Mouse (Mus musculus): Measurements from ENCODE around the gene Btbd3.

Gene Btbd3

GRCm38 (mm10) chr2:138374556-138374955, 118.2 kb downstream of the Btbd3 start:
- in situ Hi-C loops (cut with MboI; ENCODE audit: unreplicated experiment in 2 of 2) = no loop called here

DNA sequence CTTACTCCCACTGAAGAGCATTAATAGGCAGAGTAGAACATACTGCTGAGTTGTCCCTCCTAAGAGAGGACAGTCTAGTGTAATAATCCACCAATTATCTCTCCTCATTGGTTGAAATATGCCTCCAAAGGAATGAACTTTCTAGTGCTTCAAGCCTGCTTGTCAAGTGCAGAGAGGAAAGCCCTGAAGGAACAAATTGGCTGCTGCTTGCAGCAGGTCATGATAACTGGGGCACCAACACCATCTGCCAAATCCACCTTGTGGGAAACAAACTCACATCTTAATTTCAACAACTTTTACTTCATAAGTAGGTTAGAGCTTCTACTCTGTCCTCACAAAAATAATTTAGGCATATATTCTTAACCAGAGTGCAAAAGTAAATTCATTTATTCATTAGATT, 122.5 kb downstream of the Btbd3 start:
- in situ Hi-C loops (cut with MboI; ENCODE audit: unreplicated experiment in 2 of 2) = no loop called here

GRCm38 (mm10) chr2:138384762-138385161, 128.4 kb downstream of the Btbd3 start:
- in situ Hi-C loops (cut with MboI; ENCODE audit: unreplicated experiment in 2 of 2) = no loop called here

- in situ Hi-C loops (cut with MboI; ENCODE audit: unreplicated experiment in 2 of 2) = no loop called here
These were observed 132.2 kb downstream of the Btbd3 start for GRCm38 (mm10) chr2:138388591-138388990.

- in situ Hi-C loops (cut with MboI; ENCODE audit: unreplicated experiment in 2 of 2) = no loop called here
These were observed 146.7 kb downstream of the Btbd3 start for GRCm38 (mm10) chr2:138403046-138403445.

DNA sequence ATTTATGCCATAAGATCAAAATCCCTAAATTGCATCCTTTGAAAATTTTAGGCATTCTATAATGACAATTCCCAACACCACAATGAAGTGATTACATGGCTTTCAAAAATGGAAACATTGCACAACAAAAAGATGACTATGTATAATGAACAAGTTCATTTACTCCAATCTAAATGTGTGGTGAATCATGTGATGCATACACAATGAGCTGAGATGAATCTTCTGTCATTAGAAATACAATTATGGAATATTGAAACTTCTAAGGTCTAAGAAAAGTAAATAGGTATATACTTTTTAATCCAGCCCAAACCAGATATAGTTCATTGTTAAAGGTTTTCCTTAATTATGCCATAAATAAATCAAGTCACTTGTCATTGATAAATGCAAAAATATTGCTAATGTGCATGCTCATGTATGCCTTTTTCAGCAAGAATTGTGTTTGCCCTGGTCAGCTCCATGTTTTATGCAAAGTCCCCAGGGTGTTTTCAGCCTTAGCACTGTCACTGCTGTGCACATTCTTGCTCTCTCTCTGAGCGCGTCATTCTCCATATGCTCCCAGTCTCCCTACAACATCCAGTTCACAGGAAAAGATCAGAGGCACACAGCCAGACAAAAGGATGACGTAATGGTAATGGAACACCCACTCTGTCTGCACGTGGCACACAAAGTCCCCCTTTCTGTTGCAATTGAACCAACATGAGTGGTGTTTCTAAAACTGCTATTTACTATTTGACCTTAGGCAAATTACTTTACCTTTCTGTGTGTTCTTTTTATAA, 149.6 kb downstream of the Btbd3 start:
- in situ Hi-C loops (cut with MboI; ENCODE audit: unreplicated experiment in 2 of 2) = no loop called here

DNA sequence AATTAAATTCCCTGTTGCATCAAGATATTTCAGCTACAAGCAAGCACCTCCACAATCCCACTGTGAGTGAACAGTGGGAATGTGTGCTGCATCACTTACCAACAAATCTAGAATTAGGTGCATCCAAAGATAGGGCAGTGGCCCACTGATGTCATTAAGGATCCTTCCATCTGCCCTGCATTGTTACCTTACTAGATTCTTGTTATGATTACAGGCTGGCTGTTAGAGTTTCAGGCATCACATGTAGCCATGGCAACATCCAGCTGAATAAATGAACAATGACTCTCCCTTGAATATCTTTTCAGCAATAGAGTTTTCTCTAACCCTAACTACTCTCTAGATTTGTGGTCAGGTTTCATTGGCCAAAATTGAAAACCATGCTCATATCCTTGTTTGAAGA, 150.3 kb downstream of the Btbd3 start:
- in situ Hi-C loops (cut with MboI; ENCODE audit: unreplicated experiment in 2 of 2) = no loop called here

- in situ Hi-C loops (cut with MboI; ENCODE audit: unreplicated experiment in 2 of 2) = no loop called here
These were observed 156.2 kb downstream of the Btbd3 start for GRCm38 (mm10) chr2:138412537-138412936.

DNA sequence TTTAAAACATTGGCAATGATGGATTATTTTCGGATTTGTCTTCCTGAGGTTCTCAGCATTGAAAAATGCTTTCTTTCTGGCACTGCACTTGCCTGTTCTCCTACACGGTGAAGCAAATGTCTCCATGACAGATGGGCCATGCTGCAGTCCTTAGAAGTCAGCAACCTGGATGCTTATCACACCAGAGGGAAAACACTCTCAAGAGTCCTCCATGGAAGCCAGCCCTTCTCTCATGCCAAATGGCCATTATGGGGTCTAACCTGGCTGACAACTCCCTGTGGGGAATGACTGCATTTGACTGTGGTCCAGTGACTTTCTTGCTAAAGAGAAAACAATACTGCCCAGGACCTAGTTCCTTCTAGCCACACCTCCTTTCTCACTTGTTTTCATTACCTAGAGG, 166.0 kb downstream of the Btbd3 start:
- in situ Hi-C loops (cut with MboI; ENCODE audit: unreplicated experiment in 2 of 2) = no loop called here

DNA sequence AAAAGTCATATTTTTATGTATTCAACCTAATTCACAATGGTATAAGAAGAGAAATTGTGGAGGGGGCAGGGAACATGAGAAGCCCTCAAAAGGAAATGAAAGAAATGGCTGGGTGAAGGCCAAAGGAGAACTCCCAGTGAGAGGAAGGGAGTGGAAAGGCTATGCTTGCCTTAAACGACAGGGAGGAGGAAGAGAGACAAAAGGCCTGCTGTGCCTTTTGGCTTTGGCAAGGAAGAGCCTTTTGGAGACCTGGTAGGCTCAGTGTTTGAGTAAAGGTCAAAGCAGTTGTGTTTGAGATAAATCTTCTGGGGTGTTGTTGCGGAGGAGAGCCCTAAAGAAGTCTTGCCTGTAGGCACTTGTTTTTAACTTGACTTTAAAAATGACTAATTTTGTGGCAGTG, 175.6 kb downstream of the Btbd3 start:
- in situ Hi-C loops (cut with MboI; ENCODE audit: unreplicated experiment in 2 of 2) = no loop called here

DNA sequence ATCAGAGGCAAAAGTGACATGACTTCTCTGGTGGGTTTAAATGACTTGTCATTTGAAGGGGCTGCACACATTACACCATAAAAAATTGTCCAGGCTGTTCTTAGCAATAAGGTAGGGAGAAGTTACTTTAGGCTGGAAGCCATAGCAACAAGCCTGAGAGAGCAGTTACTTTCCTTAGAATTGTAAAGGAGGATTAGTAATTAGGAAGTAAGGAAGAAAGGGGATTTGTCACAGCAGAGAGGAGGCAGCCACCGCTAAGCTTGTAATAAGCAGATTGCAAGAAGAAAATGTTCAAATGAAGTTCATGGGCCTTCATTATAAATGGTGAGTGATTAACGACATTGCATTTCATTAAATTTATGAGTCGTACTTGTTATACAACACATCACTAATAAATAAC, 190.1 kb downstream of the Btbd3 start:
- in situ Hi-C loops (cut with MboI; ENCODE audit: unreplicated experiment in 2 of 2) = no loop called here

- in situ Hi-C loops (cut with MboI; ENCODE audit: unreplicated experiment in 2 of 2) = no loop called here
These were observed 190.6 kb downstream of the Btbd3 start for GRCm38 (mm10) chr2:138446943-138447342.

DNA sequence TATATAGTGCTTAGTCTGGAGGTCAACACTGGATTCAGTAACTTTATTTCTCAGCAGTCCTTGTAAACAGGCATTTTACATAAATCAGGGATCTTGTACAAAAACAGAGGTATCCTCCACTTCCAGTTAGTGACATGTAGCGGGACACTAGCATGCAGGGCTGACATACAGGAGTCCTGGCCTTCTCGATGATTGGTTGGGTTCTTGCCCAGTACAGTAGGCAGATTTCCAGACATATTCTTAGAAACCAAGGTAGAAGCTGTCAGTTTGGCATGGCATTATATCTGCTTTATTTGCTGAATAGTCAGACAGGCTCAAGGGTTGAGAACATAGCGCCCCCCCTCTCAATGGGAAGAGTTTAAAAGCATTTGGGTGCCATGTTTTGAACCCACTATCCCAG, 191.3 kb downstream of the Btbd3 start:
- in situ Hi-C loops (cut with MboI; ENCODE audit: unreplicated experiment in 2 of 2) = no loop called here

DNA sequence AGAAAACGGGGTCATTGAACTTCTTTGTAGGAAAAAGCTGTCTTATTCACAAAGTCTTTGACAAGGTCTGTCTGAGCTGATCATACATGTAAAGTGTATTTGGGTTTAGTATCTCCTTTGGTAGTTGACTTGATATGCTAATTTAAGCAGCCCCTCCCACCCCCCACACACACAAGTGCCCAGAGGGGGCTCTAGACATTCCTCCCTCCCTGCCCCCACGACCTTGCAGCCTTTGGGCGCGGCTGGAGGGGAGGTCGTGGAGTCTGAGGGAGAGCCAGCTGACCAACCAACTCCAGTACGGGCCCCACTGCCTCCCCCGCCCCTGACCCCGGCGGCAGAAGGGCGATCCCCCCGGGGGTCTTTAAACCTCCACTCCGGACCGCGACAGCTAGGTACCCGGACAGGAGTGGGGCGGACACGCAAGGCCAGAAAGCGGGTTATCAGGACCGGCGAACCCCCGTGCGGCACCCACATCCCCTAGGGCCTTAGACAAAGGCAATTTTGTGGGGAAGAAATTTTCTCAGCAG, 211.7 kb downstream of the Btbd3 start:
- in situ Hi-C loops (cut with MboI; ENCODE audit: unreplicated experiment in 2 of 2) = no loop called here

DNA sequence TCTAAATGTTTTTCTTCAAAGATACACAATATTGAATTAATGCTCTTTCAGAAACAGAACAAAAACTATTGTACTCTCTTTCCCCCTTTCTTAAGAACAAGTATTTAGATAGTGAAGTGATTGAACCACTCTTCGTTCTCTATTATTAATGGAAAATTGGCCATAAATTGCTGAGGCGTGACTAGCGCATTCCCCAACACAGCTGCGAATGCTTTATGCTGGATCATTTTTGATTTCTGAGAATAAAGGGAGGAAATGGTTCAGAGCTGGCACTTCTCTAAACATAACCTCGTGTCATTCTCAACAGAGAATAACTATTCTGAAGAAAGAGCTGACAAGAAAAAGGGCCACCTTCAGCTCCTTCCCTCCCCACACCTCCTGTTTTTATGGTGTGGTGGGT, 217.0 kb downstream of the Btbd3 start:
- in situ Hi-C loops (cut with MboI; ENCODE audit: unreplicated experiment in 2 of 2) = no loop called here

GRCm38 (mm10) chr2:138476486-138476885, 220.1 kb downstream of the Btbd3 start:
- in situ Hi-C loops (cut with MboI; ENCODE audit: unreplicated experiment in 2 of 2) = no loop called here

DNA sequence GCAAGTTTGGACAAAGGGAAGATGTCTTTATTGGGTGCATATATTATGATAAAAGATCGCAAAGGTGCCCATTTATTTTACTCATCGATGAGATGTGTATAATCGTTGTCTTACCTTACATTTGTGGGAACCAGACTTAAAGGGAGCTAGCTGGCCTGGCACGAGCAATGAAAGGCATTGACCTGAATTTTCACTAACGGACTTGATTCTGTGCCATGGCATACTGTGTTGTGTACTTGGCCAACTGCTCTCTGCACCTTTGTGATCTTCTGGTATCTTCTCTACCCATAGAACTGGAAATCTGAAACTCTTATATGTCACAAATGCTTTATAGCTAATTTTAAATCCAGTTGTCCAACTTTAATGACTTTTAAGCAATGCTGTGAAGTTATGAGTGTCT, 220.9 kb downstream of the Btbd3 start:
- in situ Hi-C loops (cut with MboI; ENCODE audit: unreplicated experiment in 2 of 2) = no loop called here

DNA sequence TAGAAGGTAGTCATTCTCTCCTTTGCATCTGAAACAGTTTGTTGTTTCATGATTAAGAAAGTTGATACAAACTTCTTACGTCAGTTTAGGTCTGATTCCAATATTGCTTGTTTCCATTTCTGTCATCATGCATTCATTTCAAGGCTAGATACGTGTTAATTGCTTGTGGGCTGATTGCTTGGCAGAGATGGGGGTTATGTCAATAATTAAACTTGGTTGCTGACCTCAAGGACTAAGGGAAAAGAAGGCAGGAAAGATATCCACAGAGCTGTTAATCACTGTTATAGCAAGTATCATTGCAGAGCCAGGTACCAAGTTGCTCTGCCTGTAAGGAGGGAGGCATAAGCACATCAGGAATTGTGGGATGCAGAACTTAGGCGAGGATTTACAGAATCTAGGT, 226.2 kb downstream of the Btbd3 start:
- in situ Hi-C loops (cut with MboI; ENCODE audit: unreplicated experiment in 2 of 2) = no loop called here

DNA sequence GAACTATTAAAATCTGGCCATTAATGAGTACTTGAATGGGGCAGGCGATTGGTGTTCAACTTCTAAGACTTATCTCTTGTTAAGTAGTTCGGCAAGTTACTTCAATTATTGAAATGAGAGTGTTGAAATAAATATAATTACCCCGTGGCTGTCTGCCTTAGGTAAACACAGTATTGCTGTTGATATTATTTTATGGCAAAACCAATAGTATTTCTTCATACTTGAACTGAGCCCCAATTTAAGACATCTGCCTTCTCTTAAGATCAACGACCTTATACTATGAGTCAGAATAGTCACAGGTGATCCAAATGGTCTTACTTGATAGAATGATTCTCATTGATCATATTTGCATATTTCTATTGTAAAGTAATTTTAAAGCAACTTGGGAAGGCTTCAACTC, 228.5 kb downstream of the Btbd3 start:
- in situ Hi-C loops (cut with MboI; ENCODE audit: unreplicated experiment in 2 of 2) = no loop called here

DNA sequence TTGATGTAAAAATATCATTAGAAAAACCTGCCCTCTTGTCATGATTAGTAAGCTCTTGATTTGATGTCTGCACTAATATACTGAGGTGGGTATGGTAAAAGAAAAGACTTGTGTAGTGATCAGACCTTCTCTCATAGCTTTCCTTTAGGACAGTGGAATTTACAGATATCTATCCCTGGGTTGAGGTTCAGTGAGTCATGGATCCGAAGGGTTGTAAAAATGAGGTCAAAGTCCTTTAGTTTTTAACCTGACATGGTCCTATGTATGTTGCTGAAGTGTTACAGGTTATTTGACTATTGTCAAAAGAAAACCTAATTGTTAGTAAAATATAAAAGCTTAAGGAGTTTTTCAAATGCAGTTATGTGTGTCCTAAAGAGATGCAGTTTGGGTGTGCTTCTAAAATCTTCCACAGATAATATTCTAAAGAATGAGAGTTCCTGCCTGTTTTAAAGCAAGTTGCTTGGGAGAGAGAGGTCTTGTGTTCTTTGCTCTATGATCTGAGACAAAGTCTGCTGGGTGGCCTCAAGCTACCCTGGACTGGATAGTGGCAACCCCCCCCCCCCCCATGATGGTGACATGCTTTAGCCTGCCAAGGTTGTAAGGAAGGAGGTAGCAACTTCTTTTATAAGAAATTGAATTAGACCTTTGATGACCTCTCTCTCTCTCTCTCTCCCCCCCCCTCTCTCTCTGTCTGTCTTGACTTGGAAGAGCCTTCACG, 234.5 kb downstream of the Btbd3 start:
- in situ Hi-C loops (cut with MboI; ENCODE audit: unreplicated experiment in 2 of 2) = no loop called here

DNA sequence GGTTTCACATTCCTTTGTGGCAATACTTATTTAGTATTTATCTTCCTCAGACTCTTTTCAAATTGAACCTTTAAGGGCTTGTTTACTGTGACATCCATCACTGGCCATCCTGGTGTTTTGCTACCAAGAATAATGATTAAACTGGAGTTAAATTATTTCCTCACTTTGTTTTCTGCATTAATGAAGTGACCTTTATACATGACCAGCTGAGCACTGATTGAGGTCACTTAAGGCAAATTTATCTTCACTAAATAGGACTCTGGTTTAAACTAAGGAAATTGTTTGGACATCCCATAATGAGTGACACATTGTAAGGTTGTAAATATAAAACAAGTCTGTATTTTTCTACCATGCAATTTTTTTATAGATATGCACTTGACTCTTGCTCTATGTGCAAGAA, 235.8 kb downstream of the Btbd3 start:
- in situ Hi-C loops (cut with MboI; ENCODE audit: unreplicated experiment in 2 of 2) = no loop called here

DNA sequence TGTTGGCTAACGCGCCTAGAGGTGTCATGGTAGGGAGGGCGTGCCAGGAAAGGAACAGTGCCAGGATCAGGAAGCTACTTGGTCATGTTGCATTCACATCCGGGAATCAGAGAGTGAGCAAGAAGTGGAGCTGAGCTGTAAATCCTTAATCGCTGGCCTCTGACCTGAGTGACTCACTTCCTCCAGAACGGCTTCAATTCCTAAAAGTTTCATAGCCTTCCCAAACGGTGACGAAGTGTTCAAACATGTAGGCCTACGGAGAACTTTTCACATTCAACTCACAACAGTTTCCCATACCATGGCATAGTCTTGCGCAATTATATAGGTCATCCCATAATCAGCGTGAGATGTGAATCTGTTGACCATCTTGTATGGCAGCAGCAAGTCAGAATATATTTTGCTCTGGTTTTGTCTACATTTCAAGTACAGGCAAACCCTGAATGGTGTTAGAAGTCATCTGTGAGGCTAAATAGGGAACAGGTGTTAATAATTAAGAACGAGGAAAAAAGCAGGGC, 247.6 kb downstream of the Btbd3 start:
- in situ Hi-C loops (cut with MboI; ENCODE audit: unreplicated experiment in 2 of 2) = no loop called here
